12 mouse cellular contexts compared by ENCODE assay signal in genomic region chr12:75432400-75432799, GRCm38 (mm10). TPM values are rescaled to one million over a fixed set of nuclear protein-coding genes. Genes with fewer than 3 reads are reported as not detected.
"Had no signal": no experiment of that assay in that cellular context is flagged by ENCODE, and none has a peak within 500 bp of the region (broad histone marks: within the 10 kb centered on the region; RNA-seq: fewer than 3 reads in every experiment).

No protein-coding gene starts in this region.

RNA-seq across cellular contexts. Expression of gene Gphb5, which starts 15.8 kb away (rescaled TPM):
- total RNA-seq: neutrophil, adult 5-6 weeks had no signal
- polyA plus RNA-seq: neural tube, embryonic 13.5 days; neural tube, embryonic 14.5 days; neural tube, embryonic 15.5 days; small intestine, adult 2 months; spleen, adult 2 months; stomach, embryonic 14.5 days; stomach, embryonic 15.5 days; stomach, embryonic 16.5 days; stomach, postnatal 0 days; testis, adult 2 months; urinary bladder, adult 2 months had no signal
